Mouse (Mus musculus) naive thymus-derived CD4-positive, alpha-beta T cell, adult 5 months (primary cell): Measurements from ENCODE around the gene Olfr661. TPM values are rescaled to one million over a fixed set of nuclear protein-coding genes. Genes with fewer than 3 reads are reported as not detected.

Experiments used
- polyA plus RNA-seq: library from polyadenylated mRNA; unstranded; fragments of 100-300 nt; shearing (Covaris generic); gene quantifications from one replicate; pipeline ENCODE4 v1.2.1, GENCODE M21; 2017

Olfr661 gene
- not detected for polyA plus RNA-seq

DNA sequence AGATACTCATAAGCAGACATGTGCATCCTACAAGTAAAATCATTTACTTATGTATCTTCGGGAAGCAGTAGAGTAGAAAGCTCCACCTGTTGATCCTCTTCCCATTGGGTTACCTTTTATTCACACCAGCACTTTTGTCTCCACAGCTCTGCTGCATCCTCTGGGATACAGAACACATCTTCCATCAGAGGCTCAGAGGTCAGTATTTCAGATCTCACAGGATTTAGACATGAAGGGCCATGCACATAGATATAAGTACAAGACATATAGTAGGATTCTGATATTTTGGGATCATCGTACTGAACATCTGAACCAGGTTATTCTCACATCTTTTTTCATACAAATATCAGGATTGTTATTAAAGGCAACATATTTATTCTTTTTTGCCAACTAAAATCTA lies at the start of gene Olfr661:
TSS of gene Olfr661 (plus strand) at position 301 of the 400 bp plus-strand sequence.

GRCm38 (mm10) chr7:104646841-104647482 lies 39.3 kb upstream of the Olfr661 start, which contains the start of gene Olfr658:
Gene Olfr658 (minus strand): TSS chr7:104647305.

GRCm38 (mm10) chr7:104666453-104666852 lies 19.8 kb upstream of the Olfr661 start, which contains the start of gene Olfr659:
Gene Olfr659 (plus strand): TSS chr7:104666753.

Other genes starting within 250 kb of the Olfr661 start
- gene Trim30a, start 221.3 kb upstream of the Olfr661 start, polyA plus RNA-seq = 30.3 TPM
- gene Trim30d, start 178.7 kb upstream of the Olfr661 start, polyA plus RNA-seq = 7.6 TPM
- not detected for gene Olfr651, start 136.4 kb upstream of the Olfr661 start, polyA plus RNA-seq
- 0.10 TPM for gene Olfr652, start 125.6 kb upstream of the Olfr661 start, polyA plus RNA-seq
- gene Olfr653, start 109.2 kb upstream of the Olfr661 start, polyA plus RNA-seq = not detected
- gene Olfr654, start 99.5 kb upstream of the Olfr661 start, polyA plus RNA-seq = not detected
- gene Olfr655, start 84.7 kb upstream of the Olfr661 start, polyA plus RNA-seq = not detected
- not detected for gene Olfr656, start 72.5 kb upstream of the Olfr661 start, polyA plus RNA-seq
- not detected for gene Olfr657, start 61.7 kb upstream of the Olfr661 start, polyA plus RNA-seq
- not detected for gene Olfr658, start 39.2 kb upstream of the Olfr661 start, polyA plus RNA-seq
- gene Olfr659, start 19.7 kb upstream of the Olfr661 start, polyA plus RNA-seq = 0.11 TPM
- gene Usp17le, start 91.0 kb downstream of the Olfr661 start, polyA plus RNA-seq = not detected
- not detected for gene Usp17lb, start 156.1 kb downstream of the Olfr661 start, polyA plus RNA-seq
- gene Usp17la, start 170.5 kb downstream of the Olfr661 start, polyA plus RNA-seq = not detected
- not detected for gene Olfr665, start 191.5 kb downstream of the Olfr661 start, polyA plus RNA-seq
- not detected for gene Olfr666, start 209.5 kb downstream of the Olfr661 start, polyA plus RNA-seq
- gene Olfr667, start 235.0 kb downstream of the Olfr661 start, polyA plus RNA-seq = not detected
- gene Olfr668, start 241.6 kb downstream of the Olfr661 start, polyA plus RNA-seq = not detected
- gene Olfr669, start 247.7 kb downstream of the Olfr661 start, polyA plus RNA-seq = not detected